Mouse (Mus musculus) layer of hippocampus, postnatal 14 days (tissue): ENCODE results near the gene A630023A22Rik. TPM values are rescaled to one million over a fixed set of nuclear protein-coding genes. Genes with fewer than 3 reads are reported as not detected.

ENCODE experiments used
- total RNA-seq, 2 experiments: library from RNA; stranded (reverse); gene quantifications; 2 replicates each; pipeline ENCODE4 v1.2.3; 2021

The A630023A22Rik gene
- total RNA-seq, 2 experiments from 2014 or later: not detected

Other genes with a start within 250 kb of the A630023A22Rik start
- gene Gdf10, start 179.2 kb downstream of the A630023A22Rik start, total RNA-seq: 1 to 10 TPM; 9.3 TPM
- gene Gdf2, start 161.7 kb downstream of the A630023A22Rik start, total RNA-seq: not detected
- gene Rbp3, start 148.8 kb downstream of the A630023A22Rik start, total RNA-seq: under 1 TPM; 0.09 to 0.10 TPM
- gene Zfp488, start 124.0 kb downstream of the A630023A22Rik start, total RNA-seq: 10 to 100 TPM in 1 of 2 experiments, 1 to 10 TPM in 1; 9.7 to 10.6 TPM
- gene Gm30083, start 87.6 kb downstream of the A630023A22Rik start, total RNA-seq: not detected
- gene Gm5460, start 86.0 kb downstream of the A630023A22Rik start, total RNA-seq: not detected
- gene Antxrl, start 50.0 kb downstream of the A630023A22Rik start, total RNA-seq: not detected
- under 1 TPM; 0.41 to 0.58 TPM for gene Anxa8, start 16.8 kb downstream of the A630023A22Rik start, total RNA-seq
- gene Npy4r, start 49.7 kb upstream of the A630023A22Rik start, total RNA-seq: under 1 TPM in 1 of 2 experiments, not detected in 1; 0.10 TPM
- gene Gprin2, start 98.9 kb upstream of the A630023A22Rik start, total RNA-seq: 1 to 10 TPM; 2.7 to 7.0 TPM
- gene Syt15, start 116.8 kb upstream of the A630023A22Rik start, total RNA-seq: 1 to 10 TPM; 1.1 to 1.7 TPM
- 10 to 100 TPM in 1 of 2 experiments, 1 to 10 TPM in 1; 9.7 to 14.5 TPM for gene Shld2, start 207.7 kb upstream of the A630023A22Rik start, total RNA-seq
- gene Glud1, start 208.0 kb upstream of the A630023A22Rik start, total RNA-seq: 100 to 1,000 TPM; 364 to 392 TPM